Mouse (Mus musculus) thymus, adult 2 months (tissue): ENCODE results near the gene Rpp21.

Experiments used
- CTCF ChIP-seq: fragments of 200-500 bp; IDR thresholded peaks from 2 replicates; pipeline ENCODE4 v1.5.1; 2012; ENCODE audit warnings: mild to moderate bottlenecking, control low read depth, low read length, moderate library complexity, borderline replicate concordance; ENCODE audit not compliant: control insufficient read depth, poor library complexity, insufficient read depth; ENCODE audit errors: extremely low read depth
- POLR2A ChIP-seq: fragments of 200-500 bp; IDR thresholded peaks from 2 replicates; pipeline ENCODE4 v1.6.1; 2012; ENCODE audit warnings: mild to moderate bottlenecking, low read length, control low read depth, moderate library complexity; ENCODE audit not compliant: control insufficient read depth, poor library complexity, insufficient read depth; ENCODE audit errors: extremely low read depth

GRCm38 (mm10) chr17:36215586-36215985 lies 42.3 kb downstream of the Rpp21 start:
- TF ChIP-seq CTCF: no peak
- no peak for TF ChIP-seq POLR2A
